Mouse (Mus musculus): Measurements from ENCODE around the gene Clk2. TPM values are rescaled to one million over a fixed set of nuclear protein-coding genes. Genes with fewer than 3 reads are reported as not detected.

Gene Clk2
- polyA plus RNA-seq, 1 experiment from 2014 or later, result 18.9 TPM

DNA sequence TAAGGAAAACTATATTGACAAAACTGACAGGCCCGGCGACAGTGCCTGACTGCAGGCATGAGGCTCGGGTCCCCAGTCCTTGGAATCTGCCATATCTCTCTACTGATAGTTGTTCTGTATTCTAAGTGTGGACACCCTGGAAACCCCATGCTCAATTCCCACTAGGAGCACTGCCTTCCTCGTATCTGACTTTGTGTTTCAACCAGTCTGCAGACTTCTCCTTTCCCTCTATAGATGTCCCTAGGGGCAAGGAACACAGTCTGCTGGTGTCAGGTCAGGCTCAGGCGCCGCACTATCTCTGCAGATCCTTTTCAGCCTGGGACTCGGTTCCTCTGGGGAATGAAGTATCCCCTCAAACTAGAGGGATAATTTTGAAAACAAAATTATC is 31.5 kb upstream of the Clk2 start:
- peak overlapping the region; percentile 60; the same call in 1 of the 2 replicates for H3K4me2 ChIP-seq (ENCODE audit: low read depth, low read length)
- H3K9ac ChIP-seq (ENCODE audit: low read length), result no peak overlapping the region
- no peaks in the 10 kb centered on the region; the same call in 1 of the 2 replicates for H3K27me3 ChIP-seq (ENCODE audit: control insufficient read depth, insufficient read depth, low read length)

DNA sequence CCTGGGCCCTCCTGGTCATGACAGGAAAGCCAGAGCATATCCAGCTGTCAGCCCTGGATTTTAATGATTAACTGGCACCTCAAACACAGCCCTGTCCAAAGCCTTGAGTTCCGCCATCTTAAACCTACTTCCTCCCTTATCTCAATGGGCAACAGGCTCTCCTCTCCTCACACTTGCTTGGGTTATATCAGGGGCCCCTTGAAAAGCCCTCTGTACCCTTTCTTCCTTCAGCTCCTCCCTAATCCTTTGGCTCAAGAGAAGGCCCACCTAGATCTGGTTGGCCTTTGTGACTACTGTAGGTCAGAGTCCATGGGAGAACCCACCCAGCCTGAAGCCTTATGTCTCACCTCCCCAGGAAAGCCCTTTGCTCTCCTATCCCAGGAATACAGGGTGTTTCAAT is 30.8 kb upstream of the Clk2 start:
- 86% methylated on average over 1 of the region's 1 CpGs for WGBS
- Histone ChIP-seq H3K9me3 (replicated peaks; ENCODE audit: control insufficient read depth, low read length) (no peaks in the 10 kb centered on the region), H3K4me2 (ENCODE audit: low read depth, low read length) (no peak overlapping the region), H3K9ac (ENCODE audit: low read length) (no peak overlapping the region), H3K4me3 (replicated peaks; ENCODE audit: low read length) (no peak overlapping the region), H3K27me3 (ENCODE audit: control insufficient read depth, insufficient read depth, low read length) (no peaks in the 10 kb centered on the region; the same call in 1 of the 2 replicates), H3K27ac (ENCODE audit: low read length) (0 out of 2 replicates have a peak overlapping the region, but pooled peaks have one; percentile 14), H3K36me3 (ENCODE audit: control insufficient read depth, insufficient read depth, low read length) (no peaks in the 10 kb centered on the region), H3K4me1 (ENCODE audit: control insufficient read depth, insufficient read depth, low read length) (peaks cover 10% of the 10 kb centered on the region; the same call in 1 of the 2 replicates)
- 0 out of 2 replicates have a peak, but pooled peaks have one; percentile 12 for ATAC-seq (ENCODE audit: insufficient read depth, low FRiP score)

More for the DNA sequence above, 31.5 kb upstream of the Clk2 start:
- H3K4me3 ChIP-seq (replicated peaks; ENCODE audit: low read length), result no peak overlapping the region
- 73% methylated on average over 7 of the region's 7 CpGs for WGBS
- H3K36me3 ChIP-seq (ENCODE audit: control insufficient read depth, insufficient read depth, low read length), result no peaks in the 10 kb centered on the region
- no peak for ATAC-seq (ENCODE audit: insufficient read depth, low FRiP score)
- no peaks in the 10 kb centered on the region for H3K9me3 ChIP-seq (replicated peaks; ENCODE audit: control insufficient read depth, low read length)
- peak overlapping the region; percentile 14; the same call in 1 of the 2 replicates for H3K27ac ChIP-seq (ENCODE audit: low read length)
- peaks cover 10% of the 10 kb centered on the region; the same call in 1 of the 2 replicates for H3K4me1 ChIP-seq (ENCODE audit: control insufficient read depth, insufficient read depth, low read length)

DNA sequence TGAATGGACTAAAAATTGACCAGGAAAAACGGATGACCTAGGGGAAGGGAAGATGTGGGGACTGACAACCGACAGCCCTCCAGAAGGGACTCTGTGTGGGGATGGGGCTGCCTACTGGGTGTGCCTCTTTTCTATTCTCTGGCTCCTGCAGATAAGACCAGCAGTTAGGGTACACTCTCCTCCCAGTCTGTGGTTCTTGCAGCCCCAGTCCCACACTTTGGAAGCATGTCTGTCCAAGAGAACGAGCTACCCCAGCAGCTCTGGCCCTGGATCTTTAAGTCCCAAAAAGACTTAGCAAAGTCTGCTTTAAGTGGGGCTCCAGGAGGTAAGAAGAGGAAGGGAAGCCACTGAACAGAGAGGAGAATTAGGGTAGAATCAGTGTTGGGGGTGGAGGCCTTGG is 28.6 kb upstream of the Clk2 start, which contains the start of gene Pklr:
Pklr (plus strand) TSS at position 185 of the 400 bp plus-strand sequence.
- Histone ChIP-seq H3K9ac (ENCODE audit: low read length) (peak within 1 kb of the TSS; percentile 40), H3K4me2 (ENCODE audit: low read depth, low read length) (peak within 1 kb of the TSS; percentile 26), H3K4me1 (ENCODE audit: control insufficient read depth, insufficient read depth, low read length) (peaks cover 10% of the 10 kb centered on the region; the same call in 1 of the 2 replicates), H3K27ac (ENCODE audit: low read length) (peak within 1 kb of the TSS; percentile 44), H3K4me3 (replicated peaks; ENCODE audit: low read length) (peak within 1 kb of the TSS; percentile 9), H3K9me3 (replicated peaks; ENCODE audit: control insufficient read depth, low read length) (no peaks in the 10 kb centered on the region), H3K27me3 (ENCODE audit: control insufficient read depth, insufficient read depth, low read length) (no peaks in the 10 kb centered on the region; the same call in 1 of the 2 replicates), H3K36me3 (ENCODE audit: control insufficient read depth, insufficient read depth, low read length) (no peaks in the 10 kb centered on the region)
- 45% methylated on average over 3 of the region's 3 CpGs for WGBS
- no peak for ATAC-seq (ENCODE audit: insufficient read depth, low FRiP score)

DNA sequence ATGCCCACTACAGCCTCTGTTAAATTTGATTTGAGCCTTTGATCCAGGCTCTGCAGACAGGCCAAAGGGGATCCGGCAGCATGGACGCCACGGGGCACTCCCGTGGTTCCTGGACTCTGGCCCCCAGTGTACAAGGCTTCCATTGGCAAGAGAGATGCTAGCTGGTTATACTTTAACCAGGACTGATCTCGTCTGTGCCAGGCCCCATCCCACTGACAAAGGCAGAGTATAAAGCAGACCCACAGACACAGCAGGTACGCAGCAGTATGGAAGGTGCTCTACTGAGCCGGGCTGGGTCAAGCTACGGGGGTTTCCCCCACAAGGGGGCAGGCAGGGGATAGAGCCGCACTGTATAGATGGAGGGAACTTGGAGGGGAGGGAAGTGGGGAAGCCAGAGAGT is 28.2 kb upstream of the Clk2 start:
- Histone ChIP-seq H3K27ac (ENCODE audit: low read length) (peak overlapping the region; percentile 44; the same call in 1 of the 2 replicates), H3K4me3 (replicated peaks; ENCODE audit: low read length) (peak overlapping the region; percentile 9; the same call in 1 of the 2 replicates), H3K9me3 (replicated peaks; ENCODE audit: control insufficient read depth, low read length) (no peaks in the 10 kb centered on the region), H3K27me3 (ENCODE audit: control insufficient read depth, insufficient read depth, low read length) (no peaks in the 10 kb centered on the region; the same call in 1 of the 2 replicates), H3K36me3 (ENCODE audit: control insufficient read depth, insufficient read depth, low read length) (no peaks in the 10 kb centered on the region), H3K9ac (ENCODE audit: low read length) (peak overlapping the region; percentile 40; the same call in 1 of the 2 replicates), H3K4me2 (ENCODE audit: low read depth, low read length) (peak overlapping the region; percentile 26; the same call in 1 of the 2 replicates), H3K4me1 (ENCODE audit: control insufficient read depth, insufficient read depth, low read length) (peaks cover 10% of the 10 kb centered on the region; the same call in 1 of the 2 replicates)
- WGBS, result 33% methylated on average over 9 of the region's 9 CpGs
- peak; percentile 81; the same call in 1 of the 2 replicates for ATAC-seq (ENCODE audit: insufficient read depth, low FRiP score)

DNA sequence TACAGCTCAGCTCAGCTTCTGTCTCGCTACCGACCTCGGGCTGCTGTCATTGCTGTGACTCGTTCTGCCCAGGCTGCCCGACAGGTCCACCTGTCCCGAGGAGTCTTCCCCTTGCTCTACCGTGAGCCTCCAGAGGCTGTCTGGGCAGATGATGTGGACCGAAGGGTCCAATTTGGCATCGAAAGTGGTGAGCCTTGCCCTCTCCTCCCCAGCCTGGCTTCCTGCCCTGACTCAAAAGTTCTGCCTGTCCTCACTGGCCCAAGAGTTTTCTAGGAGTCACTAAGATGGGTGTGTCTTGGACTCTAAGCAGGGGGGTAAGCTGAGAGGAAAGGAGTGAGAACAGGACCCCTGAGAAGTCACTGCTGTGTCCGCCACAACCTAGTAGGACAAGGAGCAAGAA is 19.8 kb upstream of the Clk2 start:
- no peak overlapping the region for H3K9ac ChIP-seq (ENCODE audit: low read length)
- H3K4me2 ChIP-seq (ENCODE audit: low read depth, low read length), result no peak overlapping the region
- no peak overlapping the region for H3K4me3 ChIP-seq (replicated peaks; ENCODE audit: low read length)
- no peaks in the 10 kb centered on the region for H3K36me3 ChIP-seq (ENCODE audit: control insufficient read depth, insufficient read depth, low read length)
- no peaks in the 10 kb centered on the region for H3K9me3 ChIP-seq (replicated peaks; ENCODE audit: control insufficient read depth, low read length)
- H3K27ac ChIP-seq (ENCODE audit: low read length), result no peak overlapping the region
- no peaks in the 10 kb centered on the region; the same call in 1 of the 2 replicates for H3K27me3 ChIP-seq (ENCODE audit: control insufficient read depth, insufficient read depth, low read length)
- H3K4me1 ChIP-seq (ENCODE audit: control insufficient read depth, insufficient read depth, low read length), result 0 out of 2 replicates have a peak, but pooled peaks cover 2% of the 10 kb centered on the region
- 69% methylated on average over 10 of the region's 10 CpGs for WGBS
- no peak for ATAC-seq (ENCODE audit: insufficient read depth, low FRiP score)

DNA sequence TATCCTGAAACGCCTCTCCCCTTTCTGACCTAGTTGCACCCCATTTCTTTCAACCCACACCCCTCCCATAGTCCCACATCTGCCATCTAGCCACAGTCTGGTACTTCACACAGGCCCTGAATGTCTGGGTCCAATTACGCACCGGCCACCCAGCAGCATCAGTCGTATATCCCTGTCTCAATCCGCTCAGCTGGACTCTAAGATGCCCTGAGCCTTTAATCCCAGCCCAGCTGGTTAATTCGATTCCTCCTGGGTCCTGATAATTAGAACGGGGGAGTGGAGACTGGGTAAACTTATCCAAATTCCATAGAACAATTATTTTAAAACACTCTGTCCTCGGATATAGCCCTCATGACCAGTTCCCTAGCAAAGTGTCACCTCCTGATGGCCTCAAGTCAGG is 19.0 kb upstream of the Clk2 start:
- no peak overlapping the region for H3K4me2 ChIP-seq (ENCODE audit: low read depth, low read length)
- no peak for ATAC-seq (ENCODE audit: insufficient read depth, low FRiP score)
- H3K4me3 ChIP-seq (replicated peaks; ENCODE audit: low read length), result no peak overlapping the region
- peaks cover 3% of the 10 kb centered on the region; the same call in 1 of the 2 replicates for H3K27me3 ChIP-seq (ENCODE audit: control insufficient read depth, insufficient read depth, low read length)
- 0 out of 2 replicates have a peak, but pooled peaks cover 2% of the 10 kb centered on the region for H3K4me1 ChIP-seq (ENCODE audit: control insufficient read depth, insufficient read depth, low read length)
- no peak overlapping the region for H3K27ac ChIP-seq (ENCODE audit: low read length)
- no peaks in the 10 kb centered on the region for H3K36me3 ChIP-seq (ENCODE audit: control insufficient read depth, insufficient read depth, low read length)
- H3K9me3 ChIP-seq (replicated peaks; ENCODE audit: control insufficient read depth, low read length), result no peaks in the 10 kb centered on the region
- WGBS, result 62% methylated on average over 8 of the region's 8 CpGs
- peak overlapping the region; percentile 21; the same call in 1 of the 2 replicates for H3K9ac ChIP-seq (ENCODE audit: low read length)

DNA sequence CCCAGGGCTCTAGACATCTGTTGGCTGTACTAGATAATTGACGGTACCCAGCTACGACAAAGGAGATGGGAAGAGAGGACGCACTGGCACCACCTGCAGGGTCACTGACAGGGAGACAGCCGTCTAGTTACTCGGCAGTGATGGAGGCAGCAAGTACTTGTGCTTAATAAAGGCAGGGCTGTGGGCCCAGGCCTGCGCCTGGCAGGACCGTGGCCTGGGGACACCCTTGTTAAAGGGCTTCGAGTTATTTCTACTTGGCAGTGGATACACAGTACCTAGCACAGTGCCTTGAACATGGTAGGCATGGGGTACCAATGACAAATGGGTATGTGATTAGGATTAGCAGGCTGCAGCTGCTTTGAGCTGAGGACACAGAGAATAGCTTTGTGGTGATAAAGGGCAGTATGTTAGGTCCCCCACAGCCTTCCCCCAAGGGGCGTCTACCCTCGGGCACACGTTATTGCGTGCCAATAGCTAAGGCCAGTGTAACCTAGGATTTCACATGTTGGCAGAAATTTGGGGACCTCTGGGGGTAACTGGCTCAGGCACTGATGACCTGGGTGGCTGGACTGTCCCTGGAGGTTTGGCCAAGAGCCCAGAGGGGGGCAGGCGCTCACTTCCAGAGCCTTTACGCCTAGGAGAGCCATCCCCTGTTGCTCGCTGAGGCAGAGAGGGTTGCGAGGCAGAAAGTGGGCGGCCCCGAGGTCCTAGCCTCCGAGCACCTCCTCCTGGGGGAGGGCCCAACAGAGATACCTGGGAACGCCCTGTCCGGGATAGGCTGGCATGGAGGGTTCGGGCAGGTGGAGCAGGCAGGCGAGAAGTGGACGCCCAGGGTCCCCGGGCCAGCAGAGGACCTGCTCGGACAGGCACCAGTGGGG is 17.3 kb upstream of the Clk2 start:
- 0 out of 2 replicates have a peak, but pooled peaks cover 2% of the 10 kb centered on the region for H3K4me1 ChIP-seq (ENCODE audit: control insufficient read depth, insufficient read depth, low read length)
- no peaks in the 10 kb centered on the region for H3K36me3 ChIP-seq (ENCODE audit: control insufficient read depth, insufficient read depth, low read length)
- WGBS, result 27% methylated on average over 26 of the region's 26 CpGs
- no peak overlapping the region for H3K27ac ChIP-seq (ENCODE audit: low read length)
- peak overlapping the region; percentile 37 for H3K4me3 ChIP-seq (replicated peaks; ENCODE audit: low read length)
- peak overlapping the region; percentile 56 for H3K9ac ChIP-seq (ENCODE audit: low read length)
- no peaks in the 10 kb centered on the region for H3K9me3 ChIP-seq (replicated peaks; ENCODE audit: control insufficient read depth, low read length)
- peak overlapping the region; percentile 68 for H3K4me2 ChIP-seq (ENCODE audit: low read depth, low read length)
- ATAC-seq (ENCODE audit: insufficient read depth, low FRiP score), result peak; percentile 86
- H3K27me3 ChIP-seq (ENCODE audit: control insufficient read depth, insufficient read depth, low read length), result peaks cover 3% of the 10 kb centered on the region; the same call in 1 of the 2 replicates

DNA sequence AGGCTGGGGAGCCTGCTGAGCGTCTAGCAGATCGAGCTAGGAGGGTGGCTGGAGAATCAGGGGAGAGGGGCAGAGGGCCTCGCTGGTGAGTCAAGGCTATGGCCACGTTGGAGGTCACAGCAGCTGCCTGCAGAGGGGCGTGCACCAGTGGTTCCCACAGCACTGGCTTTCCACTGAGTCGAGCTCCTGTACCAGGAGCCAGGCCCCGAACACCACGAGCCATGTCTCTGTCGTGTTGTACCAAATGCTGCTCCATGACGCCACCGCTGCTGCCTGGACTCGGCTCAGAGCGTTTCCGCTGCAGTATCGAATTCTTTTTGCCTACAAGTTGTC is 16.6 kb upstream of the Clk2 start:
- 0 out of 2 replicates have a peak, but pooled peaks cover 2% of the 10 kb centered on the region for H3K4me1 ChIP-seq (ENCODE audit: control insufficient read depth, insufficient read depth, low read length)
- H3K27me3 ChIP-seq (ENCODE audit: control insufficient read depth, insufficient read depth, low read length), result peaks cover 3% of the 10 kb centered on the region; the same call in 1 of the 2 replicates
- H3K9me3 ChIP-seq (replicated peaks; ENCODE audit: control insufficient read depth, low read length), result no peaks in the 10 kb centered on the region
- H3K9ac ChIP-seq (ENCODE audit: low read length), result peak overlapping the region; percentile 56
- H3K4me3 ChIP-seq (replicated peaks; ENCODE audit: low read length), result peak overlapping the region; percentile 37
- H3K27ac ChIP-seq (ENCODE audit: low read length), result no peak overlapping the region
- H3K4me2 ChIP-seq (ENCODE audit: low read depth, low read length), result peak overlapping the region; percentile 68
- H3K36me3 ChIP-seq (ENCODE audit: control insufficient read depth, insufficient read depth, low read length), result no peaks in the 10 kb centered on the region
- 6% methylated on average over 15 of the region's 15 CpGs for WGBS
- ATAC-seq (ENCODE audit: insufficient read depth, low FRiP score), result no peak; the same call in 1 of the 2 replicates

DNA sequence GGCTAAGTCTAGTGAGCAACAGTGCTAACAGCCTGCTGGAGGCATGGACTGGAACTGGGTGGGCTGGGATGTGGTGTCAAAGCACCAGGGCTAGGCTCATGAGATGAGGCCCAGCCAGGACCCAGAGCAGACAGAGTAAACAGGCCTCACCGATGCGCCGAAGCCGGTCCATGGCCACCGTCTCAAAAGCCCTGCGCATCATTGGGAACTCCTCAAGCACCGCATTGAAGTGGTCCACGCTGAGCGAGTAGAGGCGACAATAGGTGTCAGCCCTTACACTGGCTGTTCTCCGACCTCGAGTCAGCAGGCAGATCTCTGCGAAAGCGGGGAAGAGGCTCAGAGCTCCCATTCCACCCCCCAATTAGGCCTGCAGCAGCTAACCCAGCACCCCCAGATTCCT is 16.0 kb upstream of the Clk2 start:
- Histone ChIP-seq H3K4me1 (ENCODE audit: control insufficient read depth, insufficient read depth, low read length) (0 out of 2 replicates have a peak, but pooled peaks cover 2% of the 10 kb centered on the region), H3K4me3 (replicated peaks; ENCODE audit: low read length) (no peak overlapping the region), H3K36me3 (ENCODE audit: control insufficient read depth, insufficient read depth, low read length) (no peaks in the 10 kb centered on the region), H3K4me2 (ENCODE audit: low read depth, low read length) (no peak overlapping the region), H3K9ac (ENCODE audit: low read length) (no peak overlapping the region), H3K9me3 (replicated peaks; ENCODE audit: control insufficient read depth, low read length) (no peaks in the 10 kb centered on the region), H3K27ac (ENCODE audit: low read length) (no peak overlapping the region), H3K27me3 (ENCODE audit: control insufficient read depth, insufficient read depth, low read length) (peaks cover 3% of the 10 kb centered on the region; the same call in 1 of the 2 replicates)
- 72% methylated on average over 14 of the region's 14 CpGs for WGBS
- ATAC-seq (ENCODE audit: insufficient read depth, low FRiP score), result no peak
